Mouse (Mus musculus): Measurements from ENCODE around the gene Actg1. TPM values are rescaled to one million over a fixed set of nuclear protein-coding genes. Genes with fewer than 3 reads are reported as not detected.

Actg1 gene
- polyA plus RNA-seq, 1 experiment from 2014 or later = 4,418 TPM

- Histone ChIP-seq H3K4me2 (peak overlapping the region; percentile 72; the same call in 1 of the 2 replicates), H3K36me3 (replicated peaks) (no peaks in the 10 kb centered on the region), H3K9ac (no peak overlapping the region), H3K27ac (no peak overlapping the region), H3K9me3 (no peaks in the 10 kb centered on the region), H3K4me1 (peaks cover 49% of the 10 kb centered on the region), H3K4me3 (no peak overlapping the region), H3K27me3 (replicated peaks) (peaks cover 6% of the 10 kb centered on the region)
- WGBS = 81% methylated on average over 21 of the region's 21 CpGs
- ATAC-seq (replicated peaks) = no peak
Measured at GRCm38 (mm10) chr11:120303559-120304349, 44.6 kb downstream of the Actg1 start.

- Histone ChIP-seq H3K9me3 (no peaks in the 10 kb centered on the region), H3K27ac (no peak overlapping the region), H3K4me2 (no peak overlapping the region), H3K4me1 (peaks cover 45% of the 10 kb centered on the region), H3K36me3 (replicated peaks) (no peaks in the 10 kb centered on the region), H3K27me3 (replicated peaks) (peaks cover 6% of the 10 kb centered on the region), H3K4me3 (no peak overlapping the region), H3K9ac (no peak overlapping the region)
- ATAC-seq (replicated peaks) = no peak
- 86% methylated on average over 9 of the region's 9 CpGs for WGBS
Measured at GRCm38 (mm10) chr11:120303119-120303518, 45.2 kb downstream of the Actg1 start.

- peaks cover 31% of the 10 kb centered on the region for H3K4me1 ChIP-seq
- ATAC-seq (replicated peaks) = no peak
- no peak overlapping the region for H3K4me2 ChIP-seq
- WGBS = 65% methylated on average over 5 of the region's 5 CpGs
- no peaks in the 10 kb centered on the region for H3K36me3 ChIP-seq (replicated peaks)
- H3K9ac ChIP-seq = no peak overlapping the region
- no peak overlapping the region for H3K27ac ChIP-seq
- no peak overlapping the region for H3K4me3 ChIP-seq
- peaks cover 4% of the 10 kb centered on the region for H3K27me3 ChIP-seq (replicated peaks)
- no peaks in the 10 kb centered on the region for H3K9me3 ChIP-seq
Measured at GRCm38 (mm10) chr11:120299484-120299883, 48.9 kb downstream of the Actg1 start.

- Histone ChIP-seq H3K9me3 (no peaks in the 10 kb centered on the region), H3K4me2 (no peak overlapping the region), H3K4me1 (peaks cover 31% of the 10 kb centered on the region), H3K9ac (no peak overlapping the region), H3K27me3 (replicated peaks) (peaks cover 2% of the 10 kb centered on the region), H3K4me3 (no peak overlapping the region), H3K27ac (no peak overlapping the region), H3K36me3 (replicated peaks) (no peaks in the 10 kb centered on the region)
- 87% methylated on average over 4 of the region's 4 CpGs for WGBS
- no peak for ATAC-seq (replicated peaks)
Measured at GRCm38 (mm10) chr11:120298441-120299141, 49.8 kb downstream of the Actg1 start.

GRCm38 (mm10) chr11:120297767-120298166 lies 50.6 kb downstream of the Actg1 start:
- 74% methylated on average over 7 of the region's 7 CpGs for WGBS
- H3K4me2 ChIP-seq = no peak overlapping the region
- no peaks in the 10 kb centered on the region for H3K27me3 ChIP-seq (replicated peaks)
- H3K9ac ChIP-seq = no peak overlapping the region
- peaks cover 29% of the 10 kb centered on the region for H3K4me1 ChIP-seq
- H3K9me3 ChIP-seq = no peaks in the 10 kb centered on the region
- H3K27ac ChIP-seq = no peak overlapping the region
- ATAC-seq (replicated peaks) = no peak
- no peaks in the 10 kb centered on the region for H3K36me3 ChIP-seq (replicated peaks)
- no peak overlapping the region for H3K4me3 ChIP-seq

- 0 out of 2 replicates have a peak, but pooled peaks have one; percentile 27 for ATAC-seq (replicated peaks)
- 29% methylated on average over 13 of the region's 13 CpGs for WGBS
- Histone ChIP-seq H3K9ac (no peak overlapping the region), H3K9me3 (no peaks in the 10 kb centered on the region), H3K27ac (no peak overlapping the region), H3K27me3 (replicated peaks) (no peaks in the 10 kb centered on the region), H3K4me3 (no peak overlapping the region), H3K4me2 (no peak overlapping the region), H3K36me3 (replicated peaks) (no peaks in the 10 kb centered on the region), H3K4me1 (peaks cover 29% of the 10 kb centered on the region)
Measured at GRCm38 (mm10) chr11:120296305-120297144, 51.8 kb downstream of the Actg1 start.

Small RNA genes within 50 kb of the gene (microRNA-seq; reads per million reads assigned to microRNA genes)
- gene Gm23419 (not detected), gene Mir6935 (3.1 reads per million, percentile 15 among the genes with 10 or more reads in this experiment)

Other genes with a start within 250 kb of the Actg1 start
- gene Tepsin, start 249.8 kb downstream of the Actg1 start, polyA plus RNA-seq (2015; fragmentation: Nextera tagmentation; extraction: Ambion mirVana) = 23.6 and 24.2 TPM in 2 replicates
- gene Ndufaf8, start 249.6 kb downstream of the Actg1 start, polyA plus RNA-seq (2015; fragmentation: Nextera tagmentation; extraction: Ambion mirVana) = 51.4 and 53.5 TPM in 2 replicates
- gene Slc38a10, start 197.2 kb downstream of the Actg1 start, polyA plus RNA-seq (2015; fragmentation: Nextera tagmentation; extraction: Ambion mirVana) = 116 and 125 TPM in 2 replicates
- gene Bahcc1, start 115.6 kb downstream of the Actg1 start, polyA plus RNA-seq (2015; fragmentation: Nextera tagmentation; extraction: Ambion mirVana) = 16.2 and 16.7 TPM in 2 replicates
- 0.84 and 1.4 TPM in 2 replicates for gene Fscn2, start 13.0 kb upstream of the Actg1 start, polyA plus RNA-seq (2015; fragmentation: Nextera tagmentation; extraction: Ambion mirVana)
- gene Faap100, start 30.2 kb upstream of the Actg1 start, polyA plus RNA-seq (2015; fragmentation: Nextera tagmentation; extraction: Ambion mirVana) = 124 TPM in 2 replicates
- 34.2 and 39.1 TPM in 2 replicates for gene Nploc4, start 89.2 kb upstream of the Actg1 start, polyA plus RNA-seq (2015; fragmentation: Nextera tagmentation; extraction: Ambion mirVana)
- not detected in 2 replicates for gene Tspan10, start 94.1 kb upstream of the Actg1 start, polyA plus RNA-seq (2015; fragmentation: Nextera tagmentation; extraction: Ambion mirVana)
- 0.39 and 0.52 TPM in 2 replicates for gene Pde6g, start 105.0 kb upstream of the Actg1 start, polyA plus RNA-seq (2015; fragmentation: Nextera tagmentation; extraction: Ambion mirVana)
- 9.8 and 11.4 TPM in 2 replicates for gene Oxld1, start 109.5 kb upstream of the Actg1 start, polyA plus RNA-seq (2015; fragmentation: Nextera tagmentation; extraction: Ambion mirVana)
- gene Ccdc137, start 109.6 kb upstream of the Actg1 start, polyA plus RNA-seq (2015; fragmentation: Nextera tagmentation; extraction: Ambion mirVana) = 27.9 and 28.1 TPM in 2 replicates
- 63.0 and 64.1 TPM in 2 replicates for gene Arl16, start 119.1 kb upstream of the Actg1 start, polyA plus RNA-seq (2015; fragmentation: Nextera tagmentation; extraction: Ambion mirVana)
- 112 and 115 TPM in 2 replicates for gene Mrpl12, start 136.1 kb upstream of the Actg1 start, polyA plus RNA-seq (2015; fragmentation: Nextera tagmentation; extraction: Ambion mirVana)
- 28.6 and 29.2 TPM in 2 replicates for gene Slc25a10, start 143.3 kb upstream of the Actg1 start, polyA plus RNA-seq (2015; fragmentation: Nextera tagmentation; extraction: Ambion mirVana)
- 0.17 and 0.19 TPM in 2 replicates for gene Gcgr, start 182.2 kb upstream of the Actg1 start, polyA plus RNA-seq (2015; fragmentation: Nextera tagmentation; extraction: Ambion mirVana)
- 249 and 264 TPM in 2 replicates for gene Mcrip1, start 201.2 kb upstream of the Actg1 start, polyA plus RNA-seq (2015; fragmentation: Nextera tagmentation; extraction: Ambion mirVana)
- gene Ppp1r27, start 202.6 kb upstream of the Actg1 start, polyA plus RNA-seq (2015; fragmentation: Nextera tagmentation; extraction: Ambion mirVana) = not detected in 2 replicates
- 256 and 259 TPM in 2 replicates for gene P4hb, start 224.7 kb upstream of the Actg1 start, polyA plus RNA-seq (2015; fragmentation: Nextera tagmentation; extraction: Ambion mirVana)
- 458 and 487 TPM in 2 replicates for gene Arhgdia, start 233.1 kb upstream of the Actg1 start, polyA plus RNA-seq (2015; fragmentation: Nextera tagmentation; extraction: Ambion mirVana)
- 225 and 233 TPM in 2 replicates for gene Alyref, start 249.8 kb upstream of the Actg1 start, polyA plus RNA-seq (2015; fragmentation: Nextera tagmentation; extraction: Ambion mirVana)
- 200 and 205 TPM in 2 replicates for gene Anapc11, start 249.9 kb upstream of the Actg1 start, polyA plus RNA-seq (2015; fragmentation: Nextera tagmentation; extraction: Ambion mirVana)

All from midbrain, embryonic 15.5 days (tissue).